Comparison of ENCODE assay signal across 14 mouse cellular contexts in the genomic region with DNA sequence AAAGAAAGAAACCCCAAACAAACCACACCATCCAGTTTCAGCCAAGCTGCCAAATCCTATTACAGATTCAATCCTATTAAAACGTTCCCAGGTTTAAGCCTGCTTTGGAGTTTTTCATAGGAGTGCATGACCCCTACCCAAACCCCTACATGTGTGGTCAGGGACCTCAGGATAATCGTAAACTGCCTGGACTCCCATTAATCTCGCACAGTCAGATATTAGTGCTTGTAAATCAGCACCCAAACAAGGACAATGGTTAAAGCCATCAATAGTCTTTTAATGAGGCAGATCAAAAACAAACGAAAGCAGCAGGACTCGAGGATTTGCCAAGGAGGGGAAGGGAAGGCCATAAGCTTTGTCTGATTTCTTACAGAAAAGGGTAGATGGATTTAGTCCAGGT.
DNase-seq lines count a peak whose midpoint lies in the region; ATAC-seq lines count a peak whose summit lies in the region.
"Had no signal": no experiment of that assay in that cellular context is flagged by ENCODE, and none has a peak within 500 bp of the region (broad histone marks: within the 10 kb centered on the region; RNA-seq: fewer than 3 reads in every experiment).

No protein-coding gene starts in this region.

- no peak overlapping the region for H3K4me2 ChIP-seq in hindbrain, embryonic 13.5 days
- no peak overlapping the region for H3K4me2 ChIP-seq in forebrain, embryonic 14.5 days (ENCODE audit: low read length)
- H3K4me2 ChIP-seq: heart, embryonic 13.5 days; lung, embryonic 14.5 days had no signal

- peaks cover 11% of the 10 kb centered on the region for H3K4me1 ChIP-seq in hindbrain, embryonic 10.5 days (replicated peaks)
- H3K4me1 ChIP-seq in hindbrain, embryonic 13.5 days (replicated peaks) = peaks cover 8% of the 10 kb centered on the region
- H3K4me1 ChIP-seq in forebrain, embryonic 14.5 days (ENCODE audit: control insufficient read depth, insufficient read depth, low read length) = peaks cover 20% of the 10 kb centered on the region
- H3K4me1 ChIP-seq: heart, embryonic 13.5 days had no signal

- no peak overlapping the region for H3K4me3 ChIP-seq in hindbrain, embryonic 10.5 days
- no peak overlapping the region for H3K4me3 ChIP-seq in hindbrain, embryonic 13.5 days
- H3K4me3 ChIP-seq in forebrain, embryonic 14.5 days (ENCODE audit: low read depth, low read length) = no peak overlapping the region
- H3K4me3 ChIP-seq: heart, embryonic 13.5 days; left cerebral cortex, adult 2 months had no signal

- DNase-seq in hindbrain, embryonic 10.5 days (ENCODE audit: low spot score) = no peak
- peak; percentile 76 for DNase-seq in forebrain, embryonic 14.5 days (ENCODE audit: low spot score)
- DNase-seq in mesoderm, embryonic 11.5 days (ENCODE audit: low read depth, low spot score) = peak; percentile 70
- peak; percentile 75 for DNase-seq in retina, embryonic 14.5 days (ENCODE audit: low spot score)
- no peak for DNase-seq in spleen, postnatal 14 days (ENCODE audit: low spot score in 2 of 2)
- DNase-seq in right cerebral cortex, adult 18-20 months = no peak
- DNase-seq in thymus, postnatal 36 days = no peak
- DNase-seq: adrenal gland, postnatal 25 days; gastrocnemius, postnatal 36 days; liver; lung, embryonic 14.5 days had no signal

- ATAC-seq in hindbrain, embryonic 13.5 days (ENCODE audit: low FRiP score) = no peak
- peak; percentile 40 for ATAC-seq in forebrain, embryonic 14.5 days

- WGBS in hindbrain, embryonic 10.5 days = 11% methylated on average over 5 of the region's 5 CpGs
- WGBS in hindbrain, embryonic 13.5 days = 3% methylated on average over 5 of the region's 5 CpGs
- 2% methylated on average over 5 of the region's 5 CpGs for WGBS in forebrain, embryonic 14.5 days

- no peaks in the 10 kb centered on the region for H3K27me3 ChIP-seq in hindbrain, embryonic 10.5 days (ENCODE audit: insufficient read depth, poor library complexity, severe bottlenecking)
- H3K27me3 ChIP-seq in hindbrain, embryonic 13.5 days = no peaks in the 10 kb centered on the region
- H3K27me3 ChIP-seq in forebrain, embryonic 14.5 days (replicated peaks; ENCODE audit: control insufficient read depth, insufficient read depth, low read length) = no peaks in the 10 kb centered on the region
- H3K27me3 ChIP-seq: heart, embryonic 13.5 days had no signal

- H3K27ac ChIP-seq in hindbrain, embryonic 10.5 days = peak overlapping the region; percentile 66; the same call in 1 of the 2 replicates
- H3K27ac ChIP-seq in hindbrain, embryonic 13.5 days = no peak overlapping the region
- H3K27ac ChIP-seq in forebrain, embryonic 14.5 days (ENCODE audit: low read depth, low read length) = peak overlapping the region; percentile 39; the same call in 1 of the 2 replicates
- H3K27ac ChIP-seq: heart, embryonic 13.5 days; left cerebral cortex, adult 2 months had no signal

- H3K9me3 ChIP-seq in hindbrain, embryonic 10.5 days = no peaks in the 10 kb centered on the region
- no peaks in the 10 kb centered on the region for H3K9me3 ChIP-seq in hindbrain, embryonic 13.5 days
- no peaks in the 10 kb centered on the region for H3K9me3 ChIP-seq in forebrain, embryonic 14.5 days (replicated peaks; ENCODE audit: control insufficient read depth, low read length)
- H3K9me3 ChIP-seq: heart, embryonic 13.5 days had no signal

- no peaks in the 10 kb centered on the region for H3K36me3 ChIP-seq in hindbrain, embryonic 10.5 days
- no peaks in the 10 kb centered on the region for H3K36me3 ChIP-seq in hindbrain, embryonic 13.5 days
- no peaks in the 10 kb centered on the region for H3K36me3 ChIP-seq in forebrain, embryonic 14.5 days (ENCODE audit: control insufficient read depth, insufficient read depth, low read length)
- H3K36me3 ChIP-seq: heart, embryonic 13.5 days had no signal

- no peak overlapping the region for H3K9ac ChIP-seq in hindbrain, embryonic 13.5 days
- no peak overlapping the region for H3K9ac ChIP-seq in forebrain, embryonic 14.5 days (ENCODE audit: low read length)
- H3K9ac ChIP-seq: heart, embryonic 13.5 days; lung, embryonic 14.5 days had no signal

Comparison
In these comparisons a context has a peak if more than half of its experiments do, and no peak if none do; other contexts are left out.
1. DNase-seq: peak in forebrain, embryonic 14.5 days (single experiment), mesoderm, embryonic 11.5 days (single experiment) and retina, embryonic 14.5 days (single experiment); none in hindbrain, embryonic 10.5 days (single experiment), spleen, postnatal 14 days (0 of 2), right cerebral cortex, adult 18-20 months (single experiment) and thymus, postnatal 36 days (0 of 2).